8 mouse cellular contexts compared by ENCODE assay signal in genomic region chr17:64601751-64602578, GRCm38 (mm10). TPM values are rescaled to one million over a fixed set of nuclear protein-coding genes. Genes with fewer than 3 reads are reported as not detected.
DNase-seq lines count a peak whose midpoint lies in the region; ATAC-seq lines count a peak whose summit lies in the region.

No protein-coding gene starts in this region.

- peak overlapping the region; percentile 80 for H3K9ac ChIP-seq in liver, embryonic 12.5 days
- peak overlapping the region; percentile 97 for H3K9ac ChIP-seq in stomach, embryonic 16.5 days (ENCODE audit: low read length)

- peak overlapping the region; percentile 81 for H3K4me3 ChIP-seq in liver, embryonic 12.5 days
- H3K4me3 ChIP-seq in stomach, embryonic 16.5 days (replicated peaks; ENCODE audit: low read length) = peak overlapping the region; percentile 95

- H3K27me3 ChIP-seq in liver, embryonic 12.5 days (replicated peaks) = peaks cover 6% of the 10 kb centered on the region
- H3K27me3 ChIP-seq in stomach, embryonic 16.5 days (ENCODE audit: control insufficient read depth, insufficient read depth, low read length) = no peaks in the 10 kb centered on the region

- H3K4me2 ChIP-seq in liver, embryonic 12.5 days = peak overlapping the region; percentile 99
- H3K4me2 ChIP-seq in stomach, embryonic 16.5 days (ENCODE audit: low read depth, low read length) = peak overlapping the region; percentile 74

- H3K9me3 ChIP-seq in liver, embryonic 12.5 days (replicated peaks) = no peaks in the 10 kb centered on the region
- no peaks in the 10 kb centered on the region for H3K9me3 ChIP-seq in stomach, embryonic 16.5 days (replicated peaks; ENCODE audit: control insufficient read depth, low read length)

- peaks cover 62% of the 10 kb centered on the region for H3K4me1 ChIP-seq in liver, embryonic 12.5 days
- peaks cover 33% of the 10 kb centered on the region for H3K4me1 ChIP-seq in stomach, embryonic 16.5 days (ENCODE audit: control insufficient read depth, insufficient read depth, low read length)

- H3K36me3 ChIP-seq in liver, embryonic 12.5 days = no peaks in the 10 kb centered on the region
- no peaks in the 10 kb centered on the region; the same call in 1 of the 2 replicates for H3K36me3 ChIP-seq in stomach, embryonic 16.5 days (ENCODE audit: control insufficient read depth, insufficient read depth, low read length)

- WGBS in liver, embryonic 12.5 days (ENCODE audit: insufficient replicate concordance) = 2% methylated on average over 44 of the region's 44 CpGs
- WGBS in stomach, embryonic 16.5 days = under 1% methylated on average over 44 of the region's 44 CpGs

- DNase-seq in B cell, adult 2 months = peak; percentile 63
- DNase-seq in adrenal gland, adult 18-20 months (ENCODE audit: low spot score in 2 of 2) = peak; percentile 56 to 58
- DNase-seq in embryo, embryonic 9.5 days (ENCODE audit: extremely low spot score) = peak; percentile 67
- peak; percentile 79 to 81 for DNase-seq in heart, adult 18-20 months
- peak; percentile 53 for DNase-seq in kidney, adult 11 months
- DNase-seq in naive thymus-derived CD4-positive, alpha-beta T cell, adult 2 months (ENCODE audit: low read depth) = peak; percentile 63

- H3K27ac ChIP-seq in liver, embryonic 12.5 days = peak overlapping the region; percentile 73; the same call in 1 of the 2 replicates
- H3K27ac ChIP-seq in stomach, embryonic 16.5 days (ENCODE audit: low read length) = peak overlapping the region; percentile 96

- ATAC-seq in liver, embryonic 12.5 days = peak; percentile 14; the same call in 1 of the 2 replicates
- ATAC-seq in stomach, embryonic 16.5 days (ENCODE audit: insufficient read depth, low FRiP score) = peak; percentile 34; the same call in 1 of the 2 replicates

RNA-seq across cellular contexts. Expression of gene Man2a1, which starts 1.4 kb away (rescaled TPM):
- 100 to 1,000 TPM; 105 to 174 TPM for total RNA-seq in adrenal gland, adult 18-20 months (2021)
- 10 to 100 TPM; 15.9 to 18.4 TPM for total RNA-seq in heart, adult 18-20 months (2021)
- 5.9 and 7.3 TPM in 2 replicates for polyA plus RNA-seq in liver, embryonic 12.5 days (2016; fragmentation: Nextera tagmentation; extraction: Ambion mirVana)
- 11.9 and 13.7 TPM in 2 replicates for polyA plus RNA-seq in stomach, embryonic 16.5 days (2015; fragmentation: Nextera tagmentation; extraction: Ambion mirVana)

Comparison
In these comparisons a context has a peak if more than half of its experiments do, and no peak if none do; other contexts are left out.
1. Peak in every context shown above with its lines: DNase-seq, ATAC-seq, H3K4me3 ChIP-seq and H3K27ac ChIP-seq.
2. RNA of gene Man2a1, which starts 1.4 kb away (total RNA-seq): 105 to 174 TPM in adrenal gland, adult 18-20 months; 15.9 to 18.4 TPM in heart, adult 18-20 months; every median in the first group is over 4 times any median in the second.